In genomic region chr2:52002299-52002698, GRCm38 (mm10) we compare ENCODE assay signal across 3 mouse cellular contexts. TPM values are rescaled to one million over a fixed set of nuclear protein-coding genes. Genes with fewer than 3 reads are reported as not detected.
"Had no signal": no experiment of that assay in that cellular context is flagged by ENCODE, and none has a peak within 500 bp of the region (broad histone marks: within the 10 kb centered on the region; RNA-seq: fewer than 3 reads in every experiment).

No protein-coding gene starts in this region.

RNA-seq across cellular contexts. Expression of gene Tnfaip6, which starts 35.5 kb away (rescaled TPM):
- total RNA-seq: megakaryocyte-erythroid progenitor cell, adult 5-6 weeks had no signal
- polyA plus RNA-seq: liver, adult 2 months; macrophage had no signal
